Mouse (Mus musculus): ENCODE data around the gene Specc1. TPM values are rescaled to one million over a fixed set of nuclear protein-coding genes. Genes with fewer than 3 reads are reported as not detected.

Gene Specc1
- total RNA-seq, 2 experiments from 2014 or later, result 85.8 to 91.6 TPM

DNA sequence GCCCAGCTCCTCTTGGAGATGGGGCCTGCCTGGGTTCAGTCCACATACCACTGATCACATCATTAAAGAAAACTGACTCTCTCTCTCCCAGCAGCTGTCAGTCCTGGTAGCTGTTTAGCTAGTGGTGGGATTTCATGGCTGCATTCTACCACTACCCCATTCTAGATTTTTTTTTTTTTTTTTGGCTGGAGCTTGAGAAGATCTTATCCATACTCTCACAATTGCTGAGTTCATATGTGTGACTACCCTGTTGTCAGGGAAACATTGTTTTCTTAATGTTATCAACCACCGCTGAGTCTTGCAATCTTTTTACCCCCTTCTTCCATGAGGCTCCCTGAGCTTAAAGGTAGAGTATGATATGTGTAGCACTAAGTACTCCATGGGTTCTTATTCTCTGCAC, 246.1 kb downstream of the Specc1 start:
- Histone ChIP-seq H3K27ac (no peak overlapping the region), H3K4me3 (no peak overlapping the region)
- no peak for TF ChIP-seq CTCF (conservative IDR thresholded peaks at IDR 0.05)
- no peak for DNase-seq (ENCODE audit: low spot score in 2 of 2)

DNA sequence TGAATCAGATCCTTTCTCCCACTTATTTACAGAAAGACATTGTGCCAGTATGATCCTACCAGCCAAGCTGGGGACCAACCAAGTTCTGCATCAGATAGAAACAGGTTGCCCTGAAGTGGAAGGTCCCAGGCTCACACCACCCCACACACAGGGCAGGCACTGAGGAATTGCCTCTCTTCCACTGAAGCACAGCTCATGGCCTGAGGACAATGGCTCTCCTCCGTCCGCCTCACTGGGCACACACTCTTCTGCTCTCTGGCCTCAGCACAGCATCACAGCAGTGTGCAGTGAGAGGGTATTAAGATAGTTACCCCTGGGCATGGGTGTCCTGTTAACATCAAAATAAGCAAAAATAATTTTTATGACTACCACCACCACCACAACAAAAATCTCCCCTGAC, 252.5 kb downstream of the Specc1 start:
- no peak for TF ChIP-seq CTCF (conservative IDR thresholded peaks at IDR 0.05)
- no peak overlapping the region for H3K27ac ChIP-seq
- no peak overlapping the region for H3K4me3 ChIP-seq
- no peak for DNase-seq (ENCODE audit: low spot score in 2 of 2)

DNA sequence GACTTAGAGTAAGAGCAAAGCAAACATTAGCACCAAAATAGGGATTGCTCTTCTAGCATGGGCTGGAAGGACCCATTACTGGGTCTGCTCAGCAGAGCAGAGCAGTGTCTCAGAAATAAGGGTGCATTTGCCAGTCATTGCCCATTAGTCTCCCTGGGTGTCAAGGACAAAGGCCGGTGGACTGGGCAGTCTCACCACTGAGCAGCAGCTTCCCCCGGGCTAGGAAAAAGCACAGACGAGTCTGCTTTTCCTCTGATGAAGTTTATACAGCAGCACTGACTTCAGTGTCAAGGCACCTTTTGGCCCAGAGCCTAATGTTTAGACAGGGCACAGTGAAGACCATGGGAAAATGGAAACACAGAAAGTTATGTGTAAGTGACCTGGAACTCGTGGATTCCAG, 253.3 kb downstream of the Specc1 start:
- TF ChIP-seq CTCF (conservative IDR thresholded peaks at IDR 0.05), result no peak
- no peak for DNase-seq (ENCODE audit: low spot score in 2 of 2)
- Histone ChIP-seq H3K27ac (no peak overlapping the region), H3K4me3 (no peak overlapping the region)

DNA sequence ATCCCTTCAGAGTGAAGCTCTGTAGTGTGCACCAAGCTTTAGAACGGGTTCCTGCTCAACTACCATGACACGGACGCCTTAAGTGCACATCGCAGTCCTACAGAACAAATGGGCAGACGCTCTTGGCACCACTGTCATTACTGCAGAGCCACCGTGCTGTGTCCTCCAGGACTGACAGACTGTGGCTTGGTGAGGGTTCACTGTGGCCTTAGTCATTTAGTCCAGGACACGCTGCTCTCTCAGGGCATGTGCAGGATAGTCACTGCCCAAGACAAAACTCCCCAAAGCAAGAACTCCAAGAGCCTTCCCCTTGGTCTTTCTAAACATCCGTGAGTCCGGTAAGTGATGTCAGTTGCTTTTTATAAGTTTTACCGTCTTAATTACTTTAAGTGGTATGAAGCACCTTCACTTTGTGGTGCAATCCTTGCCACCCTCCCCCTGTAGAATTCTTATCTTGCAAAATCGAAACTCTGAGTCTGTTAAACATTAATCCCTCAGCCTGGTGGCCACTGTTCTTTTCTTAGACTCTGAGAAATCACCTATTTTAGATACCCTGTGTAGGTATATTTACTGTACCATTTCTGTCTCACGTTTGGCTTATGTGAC, 256.9 kb downstream of the Specc1 start:
- Histone ChIP-seq H3K27ac (no peak overlapping the region), H3K4me3 (no peak overlapping the region)
- no peak for DNase-seq (ENCODE audit: low spot score in 2 of 2)
- TF ChIP-seq CTCF (conservative IDR thresholded peaks at IDR 0.05), result no peak

DNA sequence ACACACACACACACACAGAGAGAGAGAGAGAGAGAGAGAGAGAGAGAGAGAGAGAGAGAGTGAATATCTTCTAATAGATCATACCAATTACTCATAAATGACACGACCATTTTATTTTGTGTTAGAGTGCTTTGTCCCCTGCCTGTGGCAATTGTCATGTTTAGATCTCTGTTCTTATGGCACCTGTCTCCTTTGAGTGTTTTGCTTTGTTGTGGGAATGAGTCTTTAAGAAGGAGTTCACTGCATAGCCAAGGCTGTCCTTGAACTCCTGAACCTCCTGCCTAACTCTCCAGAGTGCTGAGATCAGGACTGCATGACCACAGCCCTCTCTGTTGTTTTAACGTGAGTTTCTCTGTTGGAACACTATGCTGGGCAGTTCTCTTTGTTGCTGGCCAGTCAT, 258.5 kb downstream of the Specc1 start:
- H3K27ac ChIP-seq, result no peak overlapping the region
- DNase-seq (ENCODE audit: low spot score in 2 of 2), result no peak
- no peak for TF ChIP-seq CTCF (conservative IDR thresholded peaks at IDR 0.05)

DNA sequence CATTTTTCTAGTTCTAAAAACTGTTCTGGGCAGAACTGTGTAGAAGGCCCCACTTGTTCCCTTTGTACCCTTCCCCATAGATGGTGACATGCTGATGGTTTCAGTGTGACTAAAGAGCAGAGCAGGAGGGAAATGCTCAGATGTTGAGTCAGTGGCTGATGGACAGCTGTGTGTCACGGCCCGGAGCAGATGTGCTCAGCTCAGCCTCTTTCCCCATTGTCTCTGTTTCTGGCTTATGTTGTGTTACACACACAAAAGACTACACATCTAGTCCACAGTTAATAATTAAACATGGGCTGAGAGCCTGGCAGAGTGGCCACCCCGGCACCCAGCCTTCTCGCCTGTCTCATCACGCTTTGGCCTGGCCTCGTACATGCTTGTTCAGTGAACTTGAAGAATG, 261.2 kb downstream of the Specc1 start:
- H3K27ac ChIP-seq, result no peak overlapping the region
- no peak overlapping the region for H3K4me3 ChIP-seq
- no peak for DNase-seq (ENCODE audit: low spot score in 2 of 2)
- TF ChIP-seq CTCF (conservative IDR thresholded peaks at IDR 0.05), result no peak

More for the DNA sequence above, 258.5 kb downstream of the Specc1 start:
- no peak overlapping the region for H3K4me3 ChIP-seq

DNA sequence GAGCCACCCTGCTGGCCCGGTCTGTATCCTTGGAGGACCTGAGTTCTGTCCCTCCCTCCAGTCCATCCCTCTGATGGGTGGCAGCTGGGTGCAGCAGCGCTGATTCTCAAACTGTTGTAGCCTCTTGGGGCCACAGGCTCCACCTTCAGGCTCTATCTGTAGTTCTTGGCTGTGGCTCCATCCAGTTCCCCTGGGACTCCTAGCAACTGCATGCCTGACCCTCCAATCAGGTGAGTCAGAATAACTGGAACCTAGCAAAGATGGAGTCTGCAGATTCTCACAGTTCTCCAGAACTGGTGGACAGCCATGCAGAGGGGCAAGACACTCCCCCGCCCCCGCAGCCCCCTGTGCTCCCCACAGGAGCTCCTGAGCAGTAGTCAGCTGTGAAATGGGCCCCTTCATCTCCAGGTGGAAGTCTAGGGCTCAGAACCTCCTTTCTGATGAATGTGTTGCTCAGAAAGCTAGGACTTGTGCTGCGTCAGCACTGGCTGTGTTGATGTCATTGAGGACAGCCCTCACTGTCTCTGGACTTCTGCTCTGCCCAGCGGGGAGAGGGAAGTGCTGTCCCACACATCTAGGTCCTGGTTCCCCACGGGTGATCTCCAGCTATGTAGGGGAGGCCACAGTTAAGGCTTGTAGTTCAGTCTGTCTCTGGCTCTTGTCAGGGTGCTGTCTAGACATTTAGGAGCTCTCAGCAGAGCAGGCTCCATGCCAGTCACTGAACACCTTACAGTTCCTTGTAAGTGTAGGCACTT, 264.4 kb downstream of the Specc1 start:
- TF ChIP-seq CTCF (conservative IDR thresholded peaks at IDR 0.05), result no peak
- no peak for DNase-seq (ENCODE audit: low spot score in 2 of 2)
- Histone ChIP-seq H3K4me3 (no peak overlapping the region), H3K27ac (no peak overlapping the region)

DNA sequence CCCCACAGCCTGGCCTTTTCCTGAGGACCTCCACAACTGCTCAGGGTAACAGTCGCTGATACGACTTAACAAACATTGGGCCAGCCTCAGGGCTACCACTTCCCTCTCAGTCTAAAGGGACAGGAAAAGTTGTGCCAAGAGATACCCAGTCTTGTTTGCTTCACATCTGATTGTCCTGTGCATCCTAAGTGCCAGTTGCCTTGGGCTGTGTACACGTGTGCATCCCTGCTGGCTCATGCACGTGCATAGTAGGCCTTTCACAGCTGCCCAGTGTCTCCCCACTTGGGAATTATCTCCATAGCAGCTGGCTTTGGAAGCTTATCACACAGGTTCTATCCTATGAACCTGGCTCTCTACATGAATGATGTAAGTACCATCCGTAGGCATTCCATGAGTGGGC, 266.9 kb downstream of the Specc1 start:
- Histone ChIP-seq H3K4me3 (no peak overlapping the region), H3K27ac (no peak overlapping the region)
- no peak for TF ChIP-seq CTCF (conservative IDR thresholded peaks at IDR 0.05)
- no peak for DNase-seq (ENCODE audit: low spot score in 2 of 2)

DNA sequence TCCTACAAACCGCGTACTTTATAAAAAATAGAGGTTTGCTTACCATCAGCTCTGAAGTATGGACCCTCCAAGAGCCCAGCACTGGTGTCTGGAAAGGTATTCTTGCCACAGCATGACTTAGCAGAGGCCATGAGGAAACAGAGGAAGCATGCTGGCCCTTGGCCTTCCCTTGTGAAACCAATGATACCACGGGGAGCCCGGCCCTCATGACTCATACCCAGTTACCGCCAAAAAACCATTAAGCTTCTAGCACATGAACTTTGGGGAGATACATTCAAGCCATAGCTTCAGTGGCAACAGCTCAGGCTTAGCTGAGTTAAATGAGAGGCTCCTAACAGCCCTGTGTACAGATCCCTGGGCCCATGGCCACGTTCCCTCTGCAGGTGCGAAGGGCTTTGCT, 267.4 kb downstream of the Specc1 start:
- H3K27ac ChIP-seq, result no peak overlapping the region
- TF ChIP-seq CTCF (conservative IDR thresholded peaks at IDR 0.05), result no peak
- H3K4me3 ChIP-seq, result no peak overlapping the region
- DNase-seq (ENCODE audit: low spot score in 2 of 2), result no peak

DNA sequence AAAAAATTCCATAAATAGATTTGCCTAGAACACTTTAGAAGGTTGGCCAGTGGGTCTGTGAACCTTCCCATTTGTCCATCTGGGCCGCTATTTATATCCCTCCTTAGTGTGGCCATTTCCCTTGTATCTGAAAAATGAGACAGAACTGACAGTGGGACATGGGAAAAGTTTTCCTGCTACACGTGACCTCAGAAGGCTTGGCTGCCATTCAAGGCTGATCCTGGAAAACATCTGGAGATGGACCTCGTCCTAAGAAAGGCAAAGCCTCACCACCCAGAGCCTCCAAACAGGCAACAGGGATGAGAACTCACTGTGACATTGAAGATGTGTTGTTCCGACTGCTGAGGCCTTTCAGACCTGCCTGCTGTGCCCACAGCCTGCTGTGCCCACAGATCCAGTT, 268.2 kb downstream of the Specc1 start:
- H3K4me3 ChIP-seq, result no peak overlapping the region
- TF ChIP-seq CTCF (conservative IDR thresholded peaks at IDR 0.05), result no peak
- no peak for DNase-seq (ENCODE audit: low spot score in 2 of 2)
- no peak overlapping the region for H3K27ac ChIP-seq

DNA sequence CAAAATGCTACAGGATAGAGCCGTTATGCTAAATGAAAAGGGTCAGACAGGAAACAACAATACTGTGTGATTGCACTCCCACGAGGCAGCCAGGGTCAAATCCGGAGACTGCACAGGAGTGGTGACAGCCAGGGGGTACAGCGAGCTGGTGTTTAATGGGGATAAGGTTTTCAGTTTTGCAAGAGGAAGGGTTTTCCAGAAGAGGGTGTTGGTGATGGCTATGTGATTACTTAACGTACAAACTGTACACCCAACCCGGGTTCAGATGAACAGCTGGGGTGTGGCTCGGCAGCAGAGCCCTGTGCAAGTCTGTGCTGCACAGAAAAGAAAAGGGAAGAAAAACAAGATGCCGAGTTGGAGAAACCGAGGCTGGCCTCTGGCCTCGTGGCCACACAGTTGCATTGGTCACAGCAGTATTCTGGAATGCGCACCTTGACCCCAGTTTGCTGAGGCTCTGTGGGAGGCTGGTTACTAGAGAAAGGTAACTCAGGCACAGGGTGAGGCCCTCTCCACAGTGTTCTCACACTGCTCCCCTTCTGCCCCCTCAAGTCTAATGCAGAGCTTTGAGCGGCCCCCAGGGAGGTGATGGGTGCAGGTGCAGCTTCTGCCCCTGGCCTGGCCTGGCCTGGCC, 284.2 kb downstream of the Specc1 start:
- TF ChIP-seq CTCF (conservative IDR thresholded peaks at IDR 0.05), result no peak
- no peak for DNase-seq (ENCODE audit: low spot score in 2 of 2)
- Histone ChIP-seq H3K27ac (no peak overlapping the region), H3K4me3 (no peak overlapping the region)

DNA sequence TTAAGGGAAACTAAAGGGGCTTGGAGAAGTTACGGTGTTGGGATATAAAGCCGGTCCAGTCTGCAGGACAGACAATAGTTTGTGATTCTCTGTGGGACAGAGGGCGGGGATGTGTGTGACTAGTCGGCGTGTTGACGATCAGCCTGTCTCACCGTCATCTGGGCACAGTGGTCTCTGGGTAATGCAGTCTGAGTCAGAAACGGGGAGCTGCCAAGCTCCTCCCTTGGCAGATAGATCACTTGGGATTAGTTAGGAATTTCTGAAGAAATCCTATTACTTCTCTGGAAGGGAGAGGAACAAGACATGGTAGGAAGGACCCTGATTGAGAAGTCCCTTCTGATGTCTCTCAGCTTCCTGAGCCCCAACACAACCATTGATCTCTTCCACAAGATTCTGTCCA, 287.3 kb downstream of the Specc1 start:
- Histone ChIP-seq H3K4me3 (no peak overlapping the region), H3K27ac (no peak overlapping the region)
- no peak for DNase-seq (ENCODE audit: low spot score in 2 of 2)
- TF ChIP-seq CTCF (conservative IDR thresholded peaks at IDR 0.05), result no peak

DNA sequence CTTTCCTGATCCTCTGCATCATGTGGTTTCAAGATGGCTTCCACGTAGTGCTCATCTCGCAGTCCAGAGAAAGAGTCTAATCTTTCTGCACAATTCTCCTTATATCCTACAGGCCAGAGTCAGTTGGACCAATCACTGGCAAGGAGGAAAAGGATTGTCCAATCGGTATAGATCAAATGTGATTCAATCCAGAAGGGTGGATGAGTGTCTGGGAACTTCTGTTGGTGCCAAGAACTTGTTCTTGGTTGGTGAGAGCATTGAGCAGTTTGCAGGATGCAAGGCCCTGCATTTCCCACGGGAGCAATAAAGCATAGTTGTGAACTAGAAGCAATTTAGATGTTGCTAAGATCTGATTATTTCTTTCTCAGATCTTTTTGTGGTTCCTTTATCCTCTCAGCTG, 287.9 kb downstream of the Specc1 start:
- Histone ChIP-seq H3K27ac (no peak overlapping the region), H3K4me3 (no peak overlapping the region)
- DNase-seq (ENCODE audit: low spot score in 2 of 2), result no peak
- TF ChIP-seq CTCF (conservative IDR thresholded peaks at IDR 0.05), result no peak
